Mouse (Mus musculus) brain, embryonic 14.5 days (tissue): ENCODE results near the gene Ap3b2.

Experiments used
- CTCF ChIP-seq: fragments of 200-500 bp; IDR thresholded peaks from 2 replicates; pipeline ENCODE4 v1.5.1; 2012; ENCODE audit warnings: inconsistent platforms, mild to moderate bottlenecking, moderate library complexity, borderline replicate concordance; ENCODE audit not compliant: insufficient read depth, insufficient read length; ENCODE audit errors: extremely low read depth
- POLR2A ChIP-seq: fragments of 200-500 bp; IDR thresholded peaks from 2 replicates; pipeline ENCODE4 v1.6.1; 2012; ENCODE audit warnings: mild to moderate bottlenecking, inconsistent platforms, borderline replicate concordance; ENCODE audit not compliant: poor library complexity, insufficient read depth, insufficient read length, severe bottlenecking; ENCODE audit errors: extremely low read depth

DNA sequence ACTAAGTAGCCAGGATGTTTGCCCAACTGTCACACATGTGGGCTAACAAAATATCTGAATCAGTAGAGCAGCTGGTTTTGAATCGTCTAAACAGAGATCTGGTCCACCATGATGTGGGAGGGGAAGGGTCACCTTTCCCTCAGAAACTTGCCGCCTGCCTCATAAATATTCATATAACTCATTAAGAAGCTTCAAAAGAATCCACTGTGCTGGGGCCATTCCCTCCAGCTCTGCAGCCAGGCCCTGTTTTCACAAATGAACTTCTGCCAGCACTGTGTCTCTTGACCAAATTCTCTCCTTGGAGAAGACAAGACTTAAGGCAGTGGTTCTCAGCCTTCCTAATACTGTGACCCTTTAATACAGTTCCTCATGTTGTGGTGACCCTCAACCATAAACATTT, 45.8 kb upstream of the Ap3b2 start:
- no peak for TF ChIP-seq POLR2A
- TF ChIP-seq CTCF, result no peak
